Mouse (Mus musculus): Measurements from ENCODE around the gene Hoxd4. TPM values are rescaled to one million over a fixed set of nuclear protein-coding genes. Genes with fewer than 3 reads are reported as not detected.

Gene Hoxd4
- polyA plus RNA-seq, 1 experiment from 2014 or later, result not detected

GRCm38 (mm10) chr2:74738623-74739475 lies 27.1 kb downstream of the Hoxd4 start:
- Histone ChIP-seq H3K9me3 (no peaks in the 10 kb centered on the region), H3K9ac (replicated peaks) (no peak overlapping the region), H3K27me3 (peaks cover 97% of the 10 kb centered on the region), H3K4me1 (peaks cover 4% of the 10 kb centered on the region; the same call in 1 of the 2 replicates), H3K36me3 (no peaks in the 10 kb centered on the region), H3K27ac (replicated peaks) (no peak overlapping the region), H3K4me3 (no peak overlapping the region), H3K4me2 (replicated peaks) (no peak overlapping the region)
- 2% methylated on average over 20 of the region's 20 CpGs for WGBS
- ATAC-seq (ENCODE audit: low FRiP score, low read depth), result no peak

GRCm38 (mm10) chr2:74739476-74739800 lies 27.7 kb downstream of the Hoxd4 start:
- Histone ChIP-seq H3K27ac (replicated peaks) (no peak overlapping the region), H3K9me3 (no peaks in the 10 kb centered on the region), H3K4me2 (replicated peaks) (no peak overlapping the region), H3K9ac (replicated peaks) (no peak overlapping the region), H3K4me3 (no peak overlapping the region), H3K27me3 (peaks cover 97% of the 10 kb centered on the region), H3K36me3 (no peaks in the 10 kb centered on the region), H3K4me1 (peaks cover 4% of the 10 kb centered on the region; the same call in 1 of the 2 replicates)
- ATAC-seq (ENCODE audit: low FRiP score, low read depth), result no peak
- WGBS, result 6% methylated on average over 2 of the region's 2 CpGs

- no peaks in the 10 kb centered on the region for H3K9me3 ChIP-seq
- H3K4me2 ChIP-seq (replicated peaks), result no peak overlapping the region
- WGBS, result 4% methylated on average over 14 of the region's 14 CpGs
- no peak for ATAC-seq (ENCODE audit: low FRiP score, low read depth)
- no peak overlapping the region for H3K27ac ChIP-seq (replicated peaks)
- no peak overlapping the region for H3K9ac ChIP-seq (replicated peaks)
- peaks cover 4% of the 10 kb centered on the region; the same call in 1 of the 2 replicates for H3K4me1 ChIP-seq
- H3K4me3 ChIP-seq, result no peak overlapping the region
- H3K36me3 ChIP-seq, result no peaks in the 10 kb centered on the region
- peaks cover 97% of the 10 kb centered on the region for H3K27me3 ChIP-seq
Measured at GRCm38 (mm10) chr2:74739869-74740268, 28.1 kb downstream of the Hoxd4 start.

GRCm38 (mm10) chr2:74740311-74741091 lies 28.8 kb downstream of the Hoxd4 start:
- Histone ChIP-seq H3K4me1 (peaks cover 4% of the 10 kb centered on the region; the same call in 1 of the 2 replicates), H3K9me3 (no peaks in the 10 kb centered on the region), H3K4me2 (replicated peaks) (no peak overlapping the region), H3K36me3 (no peaks in the 10 kb centered on the region), H3K9ac (replicated peaks) (no peak overlapping the region), H3K27ac (replicated peaks) (no peak overlapping the region), H3K27me3 (peaks cover 97% of the 10 kb centered on the region), H3K4me3 (no peak overlapping the region)
- WGBS, result under 1% methylated on average over 43 of the region's 43 CpGs
- ATAC-seq (ENCODE audit: low FRiP score, low read depth), result no peak

- H3K4me2 ChIP-seq (replicated peaks), result no peak overlapping the region
- peaks cover 97% of the 10 kb centered on the region for H3K27me3 ChIP-seq
- H3K4me1 ChIP-seq, result no peaks in the 10 kb centered on the region
- no peak overlapping the region for H3K4me3 ChIP-seq
- 23% methylated on average over 2 of the region's 3 CpGs for WGBS
- no peak overlapping the region for H3K27ac ChIP-seq (replicated peaks)
- no peaks in the 10 kb centered on the region for H3K36me3 ChIP-seq
- no peak overlapping the region for H3K9ac ChIP-seq (replicated peaks)
- H3K9me3 ChIP-seq, result no peaks in the 10 kb centered on the region
- ATAC-seq (ENCODE audit: low FRiP score, low read depth), result no peak
Measured at GRCm38 (mm10) chr2:74741252-74741978, 29.7 kb downstream of the Hoxd4 start.

GRCm38 (mm10) chr2:74741979-74742277 lies 30.2 kb downstream of the Hoxd4 start:
- Histone ChIP-seq H3K4me1 (no peaks in the 10 kb centered on the region), H3K27me3 (peaks cover 97% of the 10 kb centered on the region), H3K27ac (replicated peaks) (no peak overlapping the region), H3K9me3 (no peaks in the 10 kb centered on the region), H3K4me2 (replicated peaks) (no peak overlapping the region), H3K36me3 (no peaks in the 10 kb centered on the region), H3K4me3 (no peak overlapping the region), H3K9ac (replicated peaks) (no peak overlapping the region)
- ATAC-seq (ENCODE audit: low FRiP score, low read depth), result no peak

GRCm38 (mm10) chr2:74745540-74746297 lies 34.0 kb downstream of the Hoxd4 start:
- 2% methylated on average over 6 of the region's 6 CpGs for WGBS
- no peak overlapping the region for H3K4me2 ChIP-seq (replicated peaks)
- H3K27me3 ChIP-seq, result peaks cover 95% of the 10 kb centered on the region
- ATAC-seq (ENCODE audit: low FRiP score, low read depth), result no peak
- H3K9ac ChIP-seq (replicated peaks), result no peak overlapping the region
- H3K27ac ChIP-seq (replicated peaks), result no peak overlapping the region
- H3K4me3 ChIP-seq, result no peak overlapping the region
- H3K36me3 ChIP-seq, result no peaks in the 10 kb centered on the region
- no peaks in the 10 kb centered on the region for H3K9me3 ChIP-seq
- peaks cover 11% of the 10 kb centered on the region for H3K4me1 ChIP-seq

- Histone ChIP-seq H3K36me3 (no peaks in the 10 kb centered on the region), H3K4me2 (replicated peaks) (no peak overlapping the region), H3K9ac (replicated peaks) (no peak overlapping the region), H3K4me3 (0 out of 2 replicates have a peak overlapping the region, but pooled peaks have one; percentile 5), H3K27ac (replicated peaks) (no peak overlapping the region), H3K4me1 (peaks cover 11% of the 10 kb centered on the region), H3K27me3 (peaks cover 95% of the 10 kb centered on the region), H3K9me3 (no peaks in the 10 kb centered on the region)
- ATAC-seq (ENCODE audit: low FRiP score, low read depth), result no peak
- under 1% methylated on average over 58 of the region's 58 CpGs for WGBS
Measured at GRCm38 (mm10) chr2:74746298-74746921, 34.7 kb downstream of the Hoxd4 start.

- Histone ChIP-seq H3K4me1 (peaks cover 11% of the 10 kb centered on the region), H3K4me2 (replicated peaks) (no peak overlapping the region), H3K9ac (replicated peaks) (no peak overlapping the region), H3K4me3 (no peak overlapping the region), H3K9me3 (no peaks in the 10 kb centered on the region), H3K27me3 (peaks cover 95% of the 10 kb centered on the region), H3K27ac (replicated peaks) (no peak overlapping the region), H3K36me3 (no peaks in the 10 kb centered on the region)
- no peak for ATAC-seq (ENCODE audit: low FRiP score, low read depth)
- under 1% methylated on average over 24 of the region's 24 CpGs for WGBS
Measured at GRCm38 (mm10) chr2:74747006-74747405, 35.3 kb downstream of the Hoxd4 start.

- Histone ChIP-seq H3K27ac (replicated peaks) (no peak overlapping the region), H3K4me1 (peaks cover 16% of the 10 kb centered on the region), H3K9ac (replicated peaks) (no peak overlapping the region), H3K9me3 (no peaks in the 10 kb centered on the region), H3K27me3 (peaks cover 96% of the 10 kb centered on the region), H3K36me3 (no peaks in the 10 kb centered on the region), H3K4me2 (replicated peaks) (no peak overlapping the region), H3K4me3 (no peak overlapping the region)
- 3% methylated on average over 11 of the region's 11 CpGs for WGBS
- no peak for ATAC-seq (ENCODE audit: low FRiP score, low read depth)
Measured at GRCm38 (mm10) chr2:74747661-74748141, 36.0 kb downstream of the Hoxd4 start.

GRCm38 (mm10) chr2:74748436-74748995 lies 36.8 kb downstream of the Hoxd4 start:
- Histone ChIP-seq H3K9me3 (no peaks in the 10 kb centered on the region), H3K9ac (replicated peaks) (no peak overlapping the region), H3K36me3 (no peaks in the 10 kb centered on the region), H3K4me2 (replicated peaks) (no peak overlapping the region), H3K27me3 (peaks cover 98% of the 10 kb centered on the region), H3K27ac (replicated peaks) (no peak overlapping the region), H3K4me3 (no peak overlapping the region), H3K4me1 (peaks cover 22% of the 10 kb centered on the region)
- 3% methylated on average over 9 of the region's 9 CpGs for WGBS
- no peak for ATAC-seq (ENCODE audit: low FRiP score, low read depth)

Data from midbrain, embryonic 12.5 days (tissue).